Mouse (Mus musculus) liver, embryonic 15.5 days (tissue): ENCODE results near the gene Pik3c2b. TPM values are rescaled to one million over a fixed set of nuclear protein-coding genes. Genes with fewer than 3 reads are reported as not detected.

ENCODE experiments used
- ATAC-seq: fragments of 200-750 bp; cut with Nextera tagmentation; 2 replicates; pipeline ENCODE4 v1.8.0; 2017; ENCODE audit warnings: moderate number of reproducible peaks, mild to moderate bottlenecking, moderate library complexity; ENCODE audit not compliant: insufficient read depth
- H3K27ac ChIP-seq: fragments of 300-500 bp; sonication (generic); replicated peaks from 2 replicates; pipeline ENCODE4 v1.5.1; 2015; ENCODE audit warnings: mild to moderate bottlenecking, inconsistent platforms
- H3K27me3 ChIP-seq: fragments of 300-500 bp; sonication (generic); 2 replicates; pipeline ENCODE4 v1.6.1; 2015; ENCODE audit warnings: mild to moderate bottlenecking, inconsistent platforms
- H3K36me3 ChIP-seq: fragments of 300-500 bp; sonication (generic); replicated peaks from 2 replicates; pipeline ENCODE4 v1.6.1; 2015; ENCODE audit warnings: moderate library complexity, mild to moderate bottlenecking, inconsistent platforms
- H3K4me1 ChIP-seq: fragments of 300-500 bp; sonication (generic); replicated peaks from 2 replicates; pipeline ENCODE4 v1.6.1; 2015; ENCODE audit warnings: inconsistent platforms
- H3K4me2 ChIP-seq: fragments of 300-500 bp; sonication (generic); 2 replicates; pipeline ENCODE4 v1.6.1; 2015; ENCODE audit warnings: moderate library complexity, mild to moderate bottlenecking, inconsistent platforms
- H3K4me3 ChIP-seq: fragments of 300-500 bp; sonication (generic); replicated peaks from 2 replicates; pipeline ENCODE4 v1.5.1; 2015; ENCODE audit warnings: mild to moderate bottlenecking, inconsistent platforms
- H3K9ac ChIP-seq: fragments of 300-500 bp; sonication (generic); 2 replicates; pipeline ENCODE4 v1.6.1; 2015; ENCODE audit warnings: moderate library complexity, mild to moderate bottlenecking, inconsistent platforms
- H3K9me3 ChIP-seq: fragments of 300-500 bp; sonication (generic); replicated peaks from 2 replicates; pipeline ENCODE4 v1.6.1; 2016; ENCODE audit warnings: inconsistent platforms
- WGBS: fragments of 180-500 bp; shearing (Covaris S2); methylation state at CpG from one replicate; pipeline ENCODE4 v1.1.7; 2015; ENCODE audit warnings: mixed read lengths; ENCODE audit not compliant: insufficient replicate concordance; 5-methylcytosine and 5-hydroxymethylcytosine counted together
- polyA plus RNA-seq: library from polyadenylated mRNA; unstranded; fragments of >200 nt; fragmentation: Nextera tagmentation; extraction: Ambion mirVana; gene quantifications from 2 replicates; pipeline ENCODE4 v1.2.1, GENCODE M21; 2015

Gene Pik3c2b
- polyA plus RNA-seq, 1 experiment from 2014 or later, result 0.77 TPM

DNA sequence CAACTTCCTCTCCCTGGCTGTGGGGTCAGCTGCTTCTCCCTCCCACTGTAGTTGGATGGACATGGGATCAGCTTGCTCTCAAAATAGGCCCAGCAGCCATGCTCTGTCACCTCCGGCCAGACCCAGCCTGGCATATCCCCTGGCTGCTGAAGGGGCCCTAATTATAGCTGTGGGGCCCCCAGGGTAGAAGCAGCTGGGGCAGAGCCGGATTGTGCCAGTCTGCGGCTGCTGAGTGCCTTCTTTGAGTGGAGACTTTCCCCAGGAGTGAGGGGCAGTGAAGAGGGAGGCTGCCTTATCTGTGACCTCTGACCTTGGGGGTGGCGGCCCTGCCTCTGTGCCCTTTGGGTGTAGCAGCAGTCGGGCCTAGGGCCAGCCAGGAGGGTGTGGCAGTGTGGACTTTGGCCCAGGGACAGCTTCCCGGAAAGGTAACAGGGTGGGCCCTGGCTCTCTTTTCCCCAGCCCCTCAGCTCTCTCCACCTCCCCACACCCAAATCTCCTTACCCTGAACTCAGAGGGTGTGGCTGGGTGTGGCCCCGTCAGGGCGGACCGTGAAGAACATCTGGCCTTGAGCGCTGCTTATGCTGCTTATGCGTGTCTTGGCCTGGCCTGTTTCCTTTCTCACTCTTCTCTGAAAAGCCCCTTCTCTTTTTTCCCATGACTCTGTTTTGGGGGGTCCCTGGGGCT lies 38.6 kb downstream of the Pik3c2b start:
- H3K9ac ChIP-seq, result no peak overlapping the region
- 28% methylated on average over 11 of the region's 11 CpGs for WGBS
- no peaks in the 10 kb centered on the region for H3K27me3 ChIP-seq
- ATAC-seq, result peak; percentile 65
- H3K4me3 ChIP-seq, result no peak overlapping the region
- peak overlapping the region; percentile 43 for H3K4me2 ChIP-seq
- no peaks in the 10 kb centered on the region for H3K36me3 ChIP-seq
- no peak overlapping the region; the same call in 1 of the 2 replicates for H3K27ac ChIP-seq
- H3K9me3 ChIP-seq, result no peaks in the 10 kb centered on the region
- peaks cover 31% of the 10 kb centered on the region for H3K4me1 ChIP-seq

DNA sequence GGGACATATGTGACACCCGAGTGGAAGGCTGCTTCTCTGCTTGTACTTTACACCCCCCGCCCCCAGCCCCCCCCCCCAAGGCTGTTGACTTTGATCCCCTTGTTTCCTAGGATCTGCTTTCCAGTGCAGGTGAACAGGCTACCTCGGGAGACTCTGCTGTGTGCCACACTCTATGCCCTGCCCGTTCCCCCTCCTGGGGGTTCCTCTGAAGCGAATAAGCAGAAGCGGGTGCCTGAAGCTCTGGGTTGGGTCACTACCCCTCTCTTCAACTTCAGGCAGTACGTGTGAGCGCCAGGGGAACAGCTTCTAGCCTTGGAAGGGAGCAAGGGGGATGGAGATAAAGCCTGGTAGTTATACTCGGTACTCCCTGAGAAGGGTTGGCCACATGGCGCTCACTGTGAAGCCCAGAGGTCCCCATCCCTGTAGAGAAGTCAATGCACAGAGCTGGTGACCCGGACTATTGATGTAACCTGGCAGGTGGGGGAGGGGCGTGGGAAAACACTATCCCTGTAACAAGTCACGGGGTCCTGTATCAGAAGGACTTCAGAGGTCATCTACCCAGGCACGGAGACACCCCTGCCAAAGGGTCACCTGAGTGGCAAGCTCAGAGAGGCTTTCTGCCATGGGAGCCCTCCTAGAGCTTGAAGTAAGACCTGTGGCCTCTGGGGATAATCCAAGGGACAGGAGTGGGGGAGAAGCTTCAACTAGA lies 39.4 kb downstream of the Pik3c2b start:
- 59% methylated on average over 14 of the region's 14 CpGs for WGBS
- Histone ChIP-seq H3K9me3 (no peaks in the 10 kb centered on the region), H3K4me3 (no peak overlapping the region), H3K4me1 (peaks cover 31% of the 10 kb centered on the region), H3K27ac (no peak overlapping the region), H3K4me2 (peak overlapping the region; percentile 43), H3K36me3 (no peaks in the 10 kb centered on the region), H3K27me3 (no peaks in the 10 kb centered on the region), H3K9ac (no peak overlapping the region)
- no peak for ATAC-seq

DNA sequence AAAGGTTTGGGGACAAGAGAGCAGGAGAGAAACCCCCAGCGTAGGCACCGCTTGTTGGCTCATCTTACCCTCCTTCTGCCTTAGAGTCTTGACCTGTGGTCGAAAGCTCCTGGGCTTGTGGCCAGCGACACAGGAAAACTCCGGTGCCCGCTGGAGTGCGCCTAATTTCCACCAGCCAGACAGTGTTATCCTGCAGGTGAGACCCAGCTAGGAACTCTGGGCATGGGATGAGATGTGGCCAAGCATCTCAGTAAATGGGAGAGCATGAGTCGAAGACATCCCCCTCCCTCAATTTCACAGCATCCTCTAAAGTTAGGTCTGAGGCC lies 39.9 kb downstream of the Pik3c2b start:
- H3K4me3 ChIP-seq, result no peak overlapping the region
- peaks cover 31% of the 10 kb centered on the region for H3K4me1 ChIP-seq
- 84% methylated on average over 8 of the region's 8 CpGs for WGBS
- no peak overlapping the region for H3K4me2 ChIP-seq
- H3K27ac ChIP-seq, result no peak overlapping the region
- no peak overlapping the region for H3K9ac ChIP-seq
- no peak for ATAC-seq
- no peaks in the 10 kb centered on the region for H3K9me3 ChIP-seq
- no peaks in the 10 kb centered on the region for H3K27me3 ChIP-seq
- H3K36me3 ChIP-seq, result no peaks in the 10 kb centered on the region

DNA sequence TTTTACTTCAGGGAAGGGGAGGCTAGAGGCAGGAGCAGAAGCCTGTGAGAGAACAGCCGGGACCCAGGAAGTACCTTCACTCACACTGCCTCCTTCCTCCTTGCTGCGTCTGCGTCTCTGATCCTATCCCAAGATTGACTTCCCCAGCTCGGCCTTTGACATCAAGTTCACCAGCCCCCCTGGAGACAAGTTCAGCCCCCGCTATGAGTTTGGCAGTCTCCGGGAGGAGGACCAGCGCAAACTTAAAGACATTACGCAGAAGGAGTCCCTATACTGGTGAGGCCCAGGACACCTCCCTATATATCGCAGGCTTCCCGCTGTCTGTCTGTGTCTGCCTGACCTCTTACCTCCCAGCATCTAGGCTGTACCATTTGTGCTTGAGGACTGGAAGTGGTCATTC lies 41.3 kb downstream of the Pik3c2b start:
- Histone ChIP-seq H3K36me3 (no peaks in the 10 kb centered on the region), H3K27ac (no peak overlapping the region), H3K4me2 (no peak overlapping the region), H3K9ac (no peak overlapping the region), H3K4me3 (no peak overlapping the region), H3K4me1 (peaks cover 31% of the 10 kb centered on the region), H3K9me3 (no peaks in the 10 kb centered on the region), H3K27me3 (no peaks in the 10 kb centered on the region)
- no peak for ATAC-seq
- 83% methylated on average over 10 of the region's 10 CpGs for WGBS

- no peak for ATAC-seq
- no peaks in the 10 kb centered on the region for H3K36me3 ChIP-seq
- H3K9ac ChIP-seq, result no peak overlapping the region
- H3K4me1 ChIP-seq, result peaks cover 31% of the 10 kb centered on the region
- H3K27ac ChIP-seq, result no peak overlapping the region
- no peaks in the 10 kb centered on the region for H3K27me3 ChIP-seq
- no peak overlapping the region for H3K4me2 ChIP-seq
- WGBS, result 44% methylated on average over 7 of the region's 7 CpGs
- H3K4me3 ChIP-seq, result no peak overlapping the region
- H3K9me3 ChIP-seq, result no peaks in the 10 kb centered on the region
Measured at GRCm38 (mm10) chr1:133087206-133087905, 41.9 kb downstream of the Pik3c2b start.

- Histone ChIP-seq H3K9me3 (no peaks in the 10 kb centered on the region), H3K27me3 (no peaks in the 10 kb centered on the region), H3K9ac (no peak overlapping the region), H3K4me3 (no peak overlapping the region), H3K27ac (no peak overlapping the region), H3K36me3 (no peaks in the 10 kb centered on the region), H3K4me2 (no peak overlapping the region), H3K4me1 (peaks cover 27% of the 10 kb centered on the region)
- ATAC-seq, result no peak
- 73% methylated on average over 10 of the region's 10 CpGs for WGBS
Measured at GRCm38 (mm10) chr1:133088196-133088595, 42.7 kb downstream of the Pik3c2b start.

DNA sequence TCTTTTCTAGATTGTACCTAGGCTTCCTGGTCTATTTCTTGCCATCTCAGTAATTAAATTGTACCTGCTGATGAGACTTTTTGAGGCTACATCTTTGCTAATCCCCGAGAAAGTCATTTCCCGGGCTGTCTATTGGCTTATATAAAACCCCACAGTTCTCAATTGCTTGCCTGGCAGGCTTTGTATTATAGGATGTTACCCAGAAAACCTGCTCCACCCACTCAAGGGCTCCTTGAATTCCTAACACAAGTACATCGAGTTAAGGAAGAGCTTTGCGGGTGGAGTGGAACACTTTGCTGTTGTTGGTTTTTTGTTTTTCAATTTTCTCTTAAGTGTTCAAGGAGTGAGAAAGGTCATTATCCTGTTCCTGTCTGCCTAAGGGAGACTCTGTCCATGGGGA lies 43.9 kb downstream of the Pik3c2b start:
- WGBS, result 77% methylated on average over 4 of the region's 4 CpGs
- Histone ChIP-seq H3K4me3 (no peak overlapping the region), H3K9me3 (no peaks in the 10 kb centered on the region), H3K9ac (no peak overlapping the region), H3K4me2 (no peak overlapping the region), H3K4me1 (peaks cover 20% of the 10 kb centered on the region), H3K27me3 (no peaks in the 10 kb centered on the region), H3K36me3 (no peaks in the 10 kb centered on the region), H3K27ac (no peak overlapping the region)
- no peak for ATAC-seq

DNA sequence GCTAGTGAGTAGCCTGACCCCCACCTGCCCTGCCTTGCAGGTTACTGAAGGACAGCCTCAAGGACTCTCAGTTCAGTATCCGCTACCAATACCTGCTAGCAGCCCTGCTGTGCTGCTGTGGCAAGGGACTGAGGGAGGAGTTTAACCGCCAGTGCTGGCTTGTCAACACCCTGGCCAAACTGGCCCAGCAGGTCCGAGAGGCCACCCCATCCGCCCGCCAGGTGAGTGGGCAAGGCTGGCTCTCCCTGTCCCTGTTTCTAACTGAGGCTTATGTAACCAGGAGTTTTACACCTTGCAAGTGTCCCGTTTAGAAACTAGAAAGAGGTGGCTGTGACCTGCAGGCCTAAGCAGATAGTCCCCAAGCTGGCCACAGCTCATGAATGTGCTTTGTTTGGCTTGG lies 45.2 kb downstream of the Pik3c2b start:
- WGBS, result 56% methylated on average over 6 of the region's 6 CpGs
- Histone ChIP-seq H3K4me3 (no peak overlapping the region), H3K36me3 (no peaks in the 10 kb centered on the region), H3K4me2 (no peak overlapping the region), H3K27ac (no peak overlapping the region), H3K9me3 (no peaks in the 10 kb centered on the region), H3K27me3 (no peaks in the 10 kb centered on the region), H3K4me1 (peaks cover 10% of the 10 kb centered on the region), H3K9ac (no peak overlapping the region)
- no peak for ATAC-seq

- Histone ChIP-seq H3K4me1 (peaks cover 10% of the 10 kb centered on the region), H3K27me3 (no peaks in the 10 kb centered on the region), H3K27ac (no peak overlapping the region), H3K4me3 (no peak overlapping the region), H3K4me2 (no peak overlapping the region), H3K9me3 (no peaks in the 10 kb centered on the region), H3K36me3 (no peaks in the 10 kb centered on the region), H3K9ac (no peak overlapping the region)
- ATAC-seq, result no peak
- 66% methylated on average over 8 of the region's 8 CpGs for WGBS
Measured at GRCm38 (mm10) chr1:133091483-133091882, 46.0 kb downstream of the Pik3c2b start.

GRCm38 (mm10) chr1:133093719-133094118 lies 48.3 kb downstream of the Pik3c2b start:
- H3K27ac ChIP-seq, result no peak overlapping the region
- H3K9me3 ChIP-seq, result no peaks in the 10 kb centered on the region
- 76% methylated on average over 7 of the region's 7 CpGs for WGBS
- no peaks in the 10 kb centered on the region for H3K27me3 ChIP-seq
- no peak for ATAC-seq
- no peaks in the 10 kb centered on the region for H3K36me3 ChIP-seq
- H3K4me1 ChIP-seq, result peaks cover 5% of the 10 kb centered on the region
- no peak overlapping the region for H3K4me3 ChIP-seq
- no peak overlapping the region for H3K4me2 ChIP-seq
- no peak overlapping the region for H3K9ac ChIP-seq

GRCm38 (mm10) chr1:133100980-133101798 lies 55.7 kb downstream of the Pik3c2b start:
- no peak for ATAC-seq
- peaks cover 2% of the 10 kb centered on the region for H3K4me1 ChIP-seq
- H3K4me3 ChIP-seq, result no peak overlapping the region
- no peaks in the 10 kb centered on the region for H3K27me3 ChIP-seq
- H3K27ac ChIP-seq, result no peak overlapping the region
- H3K4me2 ChIP-seq, result no peak overlapping the region
- WGBS, result 35% methylated on average over 17 of the region's 17 CpGs
- H3K9me3 ChIP-seq, result no peaks in the 10 kb centered on the region
- no peaks in the 10 kb centered on the region for H3K36me3 ChIP-seq
- H3K9ac ChIP-seq, result no peak overlapping the region
